Comparison of ENCODE assay signal across 9 mouse cellular contexts in genomic region chr11:34771221-34771986, GRCm38 (mm10). TPM values are rescaled to one million over a fixed set of nuclear protein-coding genes. Genes with fewer than 3 reads are reported as not detected.
DNase-seq lines count a peak whose midpoint lies in the region; ATAC-seq and TF ChIP-seq lines count a peak whose summit lies in the region.
"Had no signal": no experiment of that assay in that cellular context is flagged by ENCODE, and none has a peak within 500 bp of the region (broad histone marks: within the 10 kb centered on the region; RNA-seq: fewer than 3 reads in every experiment).

No protein-coding gene starts in this region.

- TF ChIP-seq CTCF in bone marrow, adult 2 months (IDR thresholded peaks at IDR 0.05; ENCODE audit: control insufficient read depth, insufficient read depth, low read length) = no peak
- TF ChIP-seq CTCF in heart, postnatal 0 days (IDR thresholded peaks at IDR 0.05; ENCODE audit: low read depth) = no peak
- TF ChIP-seq CTCF in liver, embryonic 14.5 days (IDR thresholded peaks at IDR 0.05; ENCODE audit: low read depth) = no peak

- H3K9me3 ChIP-seq in heart, postnatal 0 days (replicated peaks; ENCODE audit: control insufficient read depth, low read length) = no peaks in the 10 kb centered on the region
- H3K9me3 ChIP-seq in liver, embryonic 14.5 days (ENCODE audit: control insufficient read depth, low read length) = no peaks in the 10 kb centered on the region
- H3K9me3 ChIP-seq in forebrain, embryonic 16.5 days (ENCODE audit: control insufficient read depth, low read length) = no peaks in the 10 kb centered on the region
- H3K9me3 ChIP-seq: embryonic facial prominence, embryonic 15.5 days; neural tube, embryonic 12.5 days had no signal

- no peak for TF ChIP-seq POLR2A in bone marrow, adult 2 months (IDR thresholded peaks at IDR 0.05; ENCODE audit: borderline replicate concordance, control insufficient read depth, low read depth, low read length)

- peak overlapping the region; percentile 68 for H3K27ac ChIP-seq in bone marrow, adult 2 months (ENCODE audit: control insufficient read depth, insufficient read depth, low read depth, low read length, poor library complexity)
- H3K27ac ChIP-seq in heart, postnatal 0 days (ENCODE audit: low read depth) = peak overlapping the region; percentile 3; the same call in 1 of the 2 replicates
- no peak overlapping the region for H3K27ac ChIP-seq in liver, embryonic 14.5 days
- no peak overlapping the region for H3K27ac ChIP-seq in forebrain, embryonic 16.5 days (ENCODE audit: low read length)
- H3K27ac ChIP-seq: embryonic facial prominence, embryonic 15.5 days; neural tube, embryonic 12.5 days had no signal

- H3K27me3 ChIP-seq in heart, postnatal 0 days (ENCODE audit: control insufficient read depth, insufficient read depth, low read length) = no peaks in the 10 kb centered on the region
- H3K27me3 ChIP-seq in liver, embryonic 14.5 days (ENCODE audit: control insufficient read depth, insufficient read depth, low read length) = no peaks in the 10 kb centered on the region
- no peaks in the 10 kb centered on the region for H3K27me3 ChIP-seq in forebrain, embryonic 16.5 days (replicated peaks; ENCODE audit: control insufficient read depth, insufficient read depth, low read length)
- H3K27me3 ChIP-seq: embryonic facial prominence, embryonic 15.5 days; neural tube, embryonic 12.5 days had no signal

- no peak for ATAC-seq in heart, postnatal 0 days (ENCODE audit: insufficient read depth, low read depth)
- ATAC-seq in liver, embryonic 14.5 days (ENCODE audit: insufficient read depth) = no peak
- ATAC-seq in forebrain, embryonic 16.5 days = no peak

- H3K9ac ChIP-seq in heart, postnatal 0 days (replicated peaks; ENCODE audit: low read depth, low read length) = no peak overlapping the region
- no peak overlapping the region for H3K9ac ChIP-seq in liver, embryonic 14.5 days (replicated peaks)
- H3K9ac ChIP-seq in forebrain, embryonic 16.5 days (replicated peaks; ENCODE audit: low read depth, low read length) = no peak overlapping the region
- H3K9ac ChIP-seq: embryonic facial prominence, embryonic 15.5 days; neural tube, embryonic 12.5 days had no signal

- 7% methylated on average over 12 of the region's 12 CpGs for WGBS in bone marrow, adult 2 months
- WGBS in heart, postnatal 0 days = 47% methylated on average over 12 of the region's 12 CpGs
- WGBS in liver, embryonic 14.5 days (ENCODE audit: insufficient replicate concordance) = 18% methylated on average over 12 of the region's 12 CpGs
- 73% methylated on average over 12 of the region's 12 CpGs for WGBS in forebrain, embryonic 16.5 days

- peak; percentile 21 to 43 for DNase-seq in urinary bladder, adult 18-20 months (ENCODE audit: low spot score in 2 of 2)
- no peak for DNase-seq in urinary bladder, adult 2 months (ENCODE audit: low spot score)
- DNase-seq in heart, postnatal 0 days (ENCODE audit: low spot score) = peak; percentile 43
- DNase-seq in liver, embryonic 14.5 days (ENCODE audit: low read depth in 3 of 3, low spot score in 3 of 3) = no peak
- DNase-seq in retina, embryonic 14.5 days (ENCODE audit: low spot score) = peak; percentile 9

- peaks cover 19% of the 10 kb centered on the region for H3K4me1 ChIP-seq in bone marrow, adult 2 months (ENCODE audit: control insufficient read depth, insufficient read depth, low read length)
- peaks cover 6% of the 10 kb centered on the region; the same call in 1 of the 2 replicates for H3K4me1 ChIP-seq in heart, postnatal 0 days (ENCODE audit: control insufficient read depth, insufficient read depth)
- peaks cover 0 to 8% of the 10 kb centered on the region in 2 experiments; a peak in 2 of 4 replicates for H3K4me1 ChIP-seq in liver, embryonic 14.5 days (replicated peaks; ENCODE audit: control insufficient read depth in 2 of 2, insufficient read depth in 2 of 2, low read length in 1 of 2)
- H3K4me1 ChIP-seq in forebrain, embryonic 16.5 days (replicated peaks; ENCODE audit: control insufficient read depth, insufficient read depth, low read length) = no peaks in the 10 kb centered on the region
- H3K4me1 ChIP-seq: embryonic facial prominence, embryonic 15.5 days; neural tube, embryonic 12.5 days had no signal

- H3K4me2 ChIP-seq in heart, postnatal 0 days (ENCODE audit: low read depth, low read length) = peak overlapping the region; percentile 28; the same call in 1 of the 2 replicates
- H3K4me2 ChIP-seq in liver, embryonic 14.5 days (ENCODE audit: low read depth) = 0 out of 2 replicates have a peak overlapping the region, but pooled peaks have one; percentile 13
- no peak overlapping the region for H3K4me2 ChIP-seq in forebrain, embryonic 16.5 days (ENCODE audit: low read length)
- H3K4me2 ChIP-seq: embryonic facial prominence, embryonic 15.5 days; neural tube, embryonic 12.5 days had no signal

- H3K36me3 ChIP-seq in heart, postnatal 0 days (replicated peaks; ENCODE audit: control insufficient read depth, insufficient read depth, low read length) = no peaks in the 10 kb centered on the region
- no peaks in the 10 kb centered on the region for H3K36me3 ChIP-seq in liver, embryonic 14.5 days (replicated peaks; ENCODE audit: control insufficient read depth, insufficient read depth, low read depth)
- no peaks in the 10 kb centered on the region for H3K36me3 ChIP-seq in forebrain, embryonic 16.5 days (ENCODE audit: control insufficient read depth, insufficient read depth)
- H3K36me3 ChIP-seq: embryonic facial prominence, embryonic 15.5 days; neural tube, embryonic 12.5 days had no signal

- peak overlapping the region; percentile 13 for H3K4me3 ChIP-seq in bone marrow, adult 2 months (replicated peaks; ENCODE audit: control insufficient read depth, low read depth, low read length)
- H3K4me3 ChIP-seq in heart, postnatal 0 days (ENCODE audit: low read depth, low read length) = no peak overlapping the region
- no peak overlapping the region for H3K4me3 ChIP-seq in liver, embryonic 14.5 days (ENCODE audit: insufficient read depth in 1 of 2, low read depth in 2 of 2, low read length in 2 of 2)
- H3K4me3 ChIP-seq in forebrain, embryonic 16.5 days (replicated peaks; ENCODE audit: low read length) = no peak overlapping the region
- H3K4me3 ChIP-seq: embryonic facial prominence, embryonic 15.5 days; neural tube, embryonic 12.5 days had no signal

- no peak for TF ChIP-seq EP300 in heart, postnatal 0 days (IDR thresholded peaks at IDR 0.05; ENCODE audit: low read depth)
- no peak for TF ChIP-seq EP300 in liver, embryonic 14.5 days (IDR thresholded peaks at IDR 0.05; ENCODE audit: low read depth)

RNA-seq across cellular contexts. Expression of gene Dock2, which starts 12.3 kb away (rescaled TPM):
- 2.4 and 3.7 TPM in 2 replicates for polyA plus RNA-seq in urinary bladder, adult 2 months (2012; rRNA removed)
- 12.1 and 44.9 TPM in 2 replicates for polyA plus RNA-seq in bone marrow, adult 2 months (2011; ENCODE audit: insufficient read depth, insufficient read length, low replicate concordance, missing spikeins)
- 3.1 and 3.6 TPM in 2 replicates for total RNA-seq in heart, postnatal 0 days (2014; rRNA removed; ENCODE audit: low replicate concordance)
- polyA plus RNA-seq in heart, postnatal 0 days (2015; fragmentation: Nextera tagmentation; extraction: Ambion mirVana) = 0.26 and 0.33 TPM in 2 replicates
- polyA plus RNA-seq in liver, embryonic 14.5 days (2012; rRNA removed) = 1.4 and 2.1 TPM in 2 replicates
- polyA plus RNA-seq in liver, embryonic 14.5 days (2014; fragmentation: Nextera tagmentation; extraction: Ambion mirVana) = 2.6 and 2.8 TPM in 2 replicates
- polyA plus RNA-seq in forebrain, embryonic 16.5 days (2015; fragmentation: Nextera tagmentation; extraction: Ambion mirVana) = 0.48 and 0.72 TPM in 2 replicates

Comparison
In these comparisons a context has a peak if more than half of its experiments do, and no peak if none do; other contexts are left out.
1. DNase-seq: peak in urinary bladder, adult 18-20 months (2 of 2), heart, postnatal 0 days (single experiment) and retina, embryonic 14.5 days (single experiment); none in urinary bladder, adult 2 months (single experiment) and liver, embryonic 14.5 days (0 of 3).
2. H3K27ac ChIP-seq: peak in bone marrow, adult 2 months (single experiment) and heart, postnatal 0 days (single experiment); none in liver, embryonic 14.5 days (single experiment) and forebrain, embryonic 16.5 days (single experiment).